Mouse (Mus musculus) neural tube, embryonic 12.5 days (tissue): ENCODE measurements around the gene Scamp1. TPM values are rescaled to one million over a fixed set of nuclear protein-coding genes. Genes with fewer than 3 reads are reported as not detected.

Source experiments
- ATAC-seq: fragments of 200-750 bp; cut with Nextera tagmentation; 2 replicates; pipeline ENCODE4 v1.8.0; 2017; ENCODE audit warnings: low read depth, mild to moderate bottlenecking, moderate TSS enrichment, moderate library complexity; ENCODE audit not compliant: low FRiP score
- H3K27ac ChIP-seq: fragments of 300-500 bp; sonication (generic); 2 replicates; pipeline ENCODE4 v1.5.1; 2016
- H3K27me3 ChIP-seq: fragments of 300-500 bp; sonication (generic); replicated peaks from 2 replicates; pipeline ENCODE4 v1.6.1; 2016; ENCODE audit warnings: mild to moderate bottlenecking
- H3K36me3 ChIP-seq: fragments of 300-500 bp; sonication (generic); 2 replicates; pipeline ENCODE4 v1.6.1; 2016; ENCODE audit warnings: mild to moderate bottlenecking
- H3K4me1 ChIP-seq: fragments of 300-500 bp; sonication (generic); 2 replicates; pipeline ENCODE4 v1.6.1; 2016
- H3K4me2 ChIP-seq: fragments of 300-500 bp; sonication (generic); replicated peaks from 2 replicates; pipeline ENCODE4 v1.6.1; 2016; ENCODE audit warnings: mild to moderate bottlenecking
- H3K4me3 ChIP-seq: fragments of 300-500 bp; sonication (generic); 2 replicates; pipeline ENCODE4 v1.5.1; 2016
- H3K9ac ChIP-seq: fragments of 300-500 bp; sonication (generic); 2 replicates; pipeline ENCODE4 v1.6.1; 2016; ENCODE audit warnings: mild to moderate bottlenecking
- H3K9me3 ChIP-seq: fragments of 300-500 bp; sonication (generic); 2 replicates; pipeline ENCODE4 v1.6.1; 2016; ENCODE audit warnings: mild to moderate bottlenecking
- WGBS: fragments of 180-500 bp; shearing (Covaris S2); methylation state at CpG from one replicate; pipeline ENCODE4 v1.1.7; 2016; 5-methylcytosine and 5-hydroxymethylcytosine counted together
- polyA plus RNA-seq: library from polyadenylated mRNA; unstranded; fragments of >200 nt; fragmentation: Nextera tagmentation; extraction: Ambion mirVana; gene quantifications from 2 replicates; pipeline ENCODE4 v1.2.1, GENCODE M21; 2016

Gene Scamp1
- polyA plus RNA-seq, 1 experiment from 2014 or later: 77.4 TPM

GRCm38 (mm10) chr13:94300946-94301538, 15.4 kb upstream of the Scamp1 start:
- Histone ChIP-seq H3K27me3 (no peaks in the 10 kb centered on the region), H3K4me1 (no peaks in the 10 kb centered on the region), H3K36me3 (no peaks in the 10 kb centered on the region), H3K4me3 (no peak overlapping the region), H3K9me3 (no peaks in the 10 kb centered on the region), H3K27ac (no peak overlapping the region), H3K4me2 (no peak overlapping the region), H3K9ac (no peak overlapping the region)
- whole genome bisulfite sequencing: 41% methylated on average over 7 of the region's 7 CpGs
- no peak for ATAC-seq

DNA sequence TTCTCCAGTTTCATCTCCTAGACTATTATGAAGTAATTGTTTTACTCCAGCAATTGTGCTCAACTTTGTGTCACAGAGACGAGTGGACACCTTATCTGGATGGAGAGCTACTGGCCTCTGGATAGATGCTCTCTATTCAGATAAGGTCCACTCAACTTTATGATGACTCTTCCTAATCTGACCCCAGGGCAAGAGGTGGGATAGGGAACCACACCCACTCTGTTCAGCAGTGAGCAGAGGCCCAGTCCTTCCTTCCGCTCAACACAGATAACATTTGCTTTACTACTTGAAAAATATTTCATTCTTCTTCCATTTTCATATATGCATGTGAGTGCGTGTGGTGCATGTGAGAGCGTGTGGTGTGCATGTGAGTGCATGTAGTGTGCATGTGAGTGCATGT, 14.6 kb upstream of the Scamp1 start:
- no peak for ATAC-seq
- Histone ChIP-seq H3K4me3 (no peak overlapping the region), H3K4me1 (no peaks in the 10 kb centered on the region), H3K27me3 (no peaks in the 10 kb centered on the region), H3K27ac (no peak overlapping the region), H3K4me2 (no peak overlapping the region), H3K36me3 (no peaks in the 10 kb centered on the region), H3K9ac (no peak overlapping the region), H3K9me3 (no peaks in the 10 kb centered on the region)
- WGBS: 87% methylated on average over 4 of the region's 4 CpGs

DNA sequence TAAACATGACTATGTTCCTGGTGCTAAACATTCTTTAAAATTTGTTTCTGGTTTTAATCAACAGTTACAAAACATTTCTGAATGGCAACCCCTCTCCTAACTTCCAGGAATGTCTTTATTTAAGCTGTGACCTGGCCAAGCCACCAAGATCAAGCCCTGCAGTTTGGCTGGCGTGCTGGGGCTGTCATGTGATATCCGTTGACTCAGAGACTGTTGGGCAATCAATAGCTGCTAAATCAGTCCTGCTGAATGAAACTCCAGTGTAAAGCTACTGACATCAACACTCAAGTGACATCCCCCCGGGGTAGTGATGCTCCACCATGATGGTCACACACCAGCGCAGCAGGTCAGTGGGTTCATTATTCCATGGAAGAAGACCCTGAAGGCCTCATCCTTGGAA, 12.7 kb upstream of the Scamp1 start:
- no peaks in the 10 kb centered on the region for H3K36me3 ChIP-seq
- no peaks in the 10 kb centered on the region for H3K9me3 ChIP-seq
- no peaks in the 10 kb centered on the region for H3K27me3 ChIP-seq
- H3K4me3 ChIP-seq: no peak overlapping the region
- no peak for ATAC-seq
- 82% methylated on average over 4 of the region's 4 CpGs for WGBS
- no peak overlapping the region for H3K27ac ChIP-seq
- H3K4me1 ChIP-seq: no peaks in the 10 kb centered on the region
- no peak overlapping the region for H3K4me2 ChIP-seq
- no peak overlapping the region for H3K9ac ChIP-seq

DNA sequence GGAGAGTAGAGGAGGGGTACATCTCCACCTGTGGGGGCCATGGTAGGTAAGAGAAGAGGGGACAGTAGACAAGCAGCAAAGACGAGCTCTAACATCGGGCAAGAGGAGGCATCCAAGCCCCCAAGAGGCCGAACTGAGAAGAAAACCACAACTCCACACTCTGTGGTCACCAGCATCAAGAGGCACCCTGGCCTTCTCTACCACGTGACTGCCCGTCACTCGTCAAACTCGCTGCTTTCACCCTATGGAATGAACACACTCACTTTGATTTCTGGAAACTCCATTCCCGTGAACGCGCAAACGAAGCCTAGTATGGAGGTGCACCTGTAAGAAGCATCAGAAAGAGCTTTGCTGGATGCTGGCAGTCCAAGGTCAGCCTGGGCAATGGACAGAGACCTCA, 10.7 kb upstream of the Scamp1 start:
- ATAC-seq: no peak
- H3K4me2 ChIP-seq: no peak overlapping the region
- no peaks in the 10 kb centered on the region for H3K4me1 ChIP-seq
- H3K4me3 ChIP-seq: no peak overlapping the region
- 88% methylated on average over 11 of the region's 11 CpGs for WGBS
- H3K9ac ChIP-seq: no peak overlapping the region
- H3K27ac ChIP-seq: no peak overlapping the region
- H3K9me3 ChIP-seq: no peaks in the 10 kb centered on the region
- H3K36me3 ChIP-seq: no peaks in the 10 kb centered on the region
- no peaks in the 10 kb centered on the region for H3K27me3 ChIP-seq

DNA sequence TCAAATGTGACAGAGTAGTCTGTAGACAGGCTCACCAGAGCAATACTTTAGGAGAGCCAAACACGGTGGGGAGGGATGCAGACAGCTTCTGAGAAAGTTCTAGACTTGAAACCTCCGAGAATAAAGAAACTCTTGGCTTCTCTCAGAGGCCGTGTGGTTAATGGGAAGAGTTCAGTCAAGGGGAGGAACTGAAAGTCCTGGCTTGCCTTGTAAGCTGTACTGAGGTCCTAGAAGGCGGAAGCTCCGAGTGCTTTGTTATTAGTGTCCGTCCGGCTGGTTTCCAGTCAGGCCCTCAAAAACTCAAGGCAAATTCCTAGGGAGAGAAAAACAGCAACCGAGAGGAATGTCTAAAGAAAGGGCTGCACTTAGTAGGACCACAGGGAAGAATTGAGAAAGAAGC, 10.3 kb upstream of the Scamp1 start:
- H3K27ac ChIP-seq: no peak overlapping the region
- no peaks in the 10 kb centered on the region for H3K9me3 ChIP-seq
- no peaks in the 10 kb centered on the region for H3K36me3 ChIP-seq
- no peak overlapping the region for H3K4me2 ChIP-seq
- no peak overlapping the region for H3K9ac ChIP-seq
- 87% methylated on average over 8 of the region's 8 CpGs for WGBS
- H3K27me3 ChIP-seq: no peaks in the 10 kb centered on the region
- H3K4me3 ChIP-seq: no peak overlapping the region
- no peaks in the 10 kb centered on the region for H3K4me1 ChIP-seq
- no peak for ATAC-seq

GRCm38 (mm10) chr13:94294886-94295285, 9.2 kb upstream of the Scamp1 start:
- Histone ChIP-seq H3K4me1 (no peaks in the 10 kb centered on the region), H3K36me3 (no peaks in the 10 kb centered on the region), H3K9ac (no peak overlapping the region), H3K27me3 (no peaks in the 10 kb centered on the region), H3K27ac (no peak overlapping the region), H3K4me2 (no peak overlapping the region), H3K4me3 (no peak overlapping the region), H3K9me3 (no peaks in the 10 kb centered on the region)
- no peak for ATAC-seq
- 53% methylated on average over 3 of the region's 3 CpGs for WGBS

DNA sequence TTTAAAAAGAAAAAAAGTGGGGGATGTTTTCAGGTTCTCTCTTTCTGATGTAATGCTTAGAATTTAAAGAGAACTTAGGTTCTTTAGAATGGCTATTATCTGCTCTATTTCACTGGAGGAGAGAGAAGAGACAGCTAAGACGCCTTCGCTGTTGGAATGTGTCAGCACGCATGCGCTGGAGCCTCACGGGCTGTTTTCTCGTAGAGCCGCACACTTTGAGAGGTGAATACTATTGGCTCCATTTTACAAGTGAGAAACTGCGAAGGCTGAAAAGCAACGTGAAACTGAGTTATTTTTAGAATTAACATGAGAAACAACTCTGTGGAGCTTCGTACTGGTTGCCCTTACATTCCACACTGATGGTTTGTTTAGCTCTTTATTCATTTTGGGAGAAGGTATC, 8.3 kb upstream of the Scamp1 start:
- no peaks in the 10 kb centered on the region for H3K27me3 ChIP-seq
- no peak for ATAC-seq
- H3K9me3 ChIP-seq: no peaks in the 10 kb centered on the region
- no peaks in the 10 kb centered on the region for H3K36me3 ChIP-seq
- H3K9ac ChIP-seq: no peak overlapping the region
- no peak overlapping the region for H3K27ac ChIP-seq
- no peak overlapping the region for H3K4me3 ChIP-seq
- H3K4me2 ChIP-seq: no peak overlapping the region
- WGBS: 83% methylated on average over 10 of the region's 10 CpGs
- no peaks in the 10 kb centered on the region for H3K4me1 ChIP-seq

DNA sequence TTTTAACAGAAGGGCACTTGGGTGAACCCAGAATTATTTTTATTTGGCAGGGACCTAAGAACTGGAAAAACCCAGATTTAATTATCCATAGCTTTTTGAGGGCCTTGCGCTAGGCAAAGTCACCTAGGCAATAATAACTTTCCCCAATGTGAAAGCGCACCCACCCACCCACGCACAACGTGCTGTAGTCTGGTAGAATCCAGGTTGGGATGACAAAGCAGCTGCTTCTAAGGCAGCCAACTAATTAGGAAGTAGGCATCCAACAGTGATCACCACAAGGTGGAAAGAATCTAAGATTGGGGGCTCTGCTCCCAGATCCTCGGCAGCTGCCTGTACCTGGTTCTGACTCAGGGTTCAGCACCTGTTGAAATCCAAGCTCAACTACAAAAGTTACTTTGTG, 538 bp upstream of the Scamp1 start:
- 55% methylated on average over 5 of the region's 5 CpGs for WGBS
- Histone ChIP-seq H3K27ac (no peak overlapping the region), H3K36me3 (no peaks in the 10 kb centered on the region), H3K27me3 (no peaks in the 10 kb centered on the region), H3K9me3 (no peaks in the 10 kb centered on the region), H3K4me3 (no peak overlapping the region; the same call in 1 of the 2 replicates), H3K4me2 (peak overlapping the region; percentile 80), H3K4me1 (peaks cover 7% of the 10 kb centered on the region), H3K9ac (no peak overlapping the region)
- no peak for ATAC-seq

GRCm38 (mm10) chr13:94284543-94285269, 951 bp downstream of the Scamp1 start:
- Histone ChIP-seq H3K36me3 (no peaks in the 10 kb centered on the region), H3K4me1 (peaks cover 7% of the 10 kb centered on the region), H3K9me3 (no peaks in the 10 kb centered on the region), H3K27ac (peak overlapping the region; percentile 62), H3K9ac (peak overlapping the region; percentile 91), H3K27me3 (no peaks in the 10 kb centered on the region), H3K4me3 (peak overlapping the region; percentile 97), H3K4me2 (peak overlapping the region; percentile 80)
- WGBS: under 1% methylated on average over 65 of the region's 65 CpGs
- peak; percentile 80 for ATAC-seq

GRCm38 (mm10) chr13:94279420-94279819, 6.2 kb downstream of the Scamp1 start:
- Histone ChIP-seq H3K27ac (no peak overlapping the region), H3K27me3 (no peaks in the 10 kb centered on the region), H3K4me3 (no peak overlapping the region), H3K9ac (no peak overlapping the region), H3K4me2 (no peak overlapping the region), H3K36me3 (no peaks in the 10 kb centered on the region), H3K9me3 (no peaks in the 10 kb centered on the region), H3K4me1 (peaks cover 6% of the 10 kb centered on the region)
- no peak for ATAC-seq
- 60% methylated on average over 5 of the region's 5 CpGs for WGBS

- Histone ChIP-seq H3K9me3 (no peaks in the 10 kb centered on the region), H3K4me2 (no peak overlapping the region), H3K27ac (no peak overlapping the region), H3K4me1 (no peaks in the 10 kb centered on the region), H3K4me3 (no peak overlapping the region), H3K36me3 (no peaks in the 10 kb centered on the region), H3K9ac (no peak overlapping the region), H3K27me3 (no peaks in the 10 kb centered on the region)
- ATAC-seq: no peak
- WGBS: 94% methylated on average over 6 of the region's 6 CpGs
Observed at GRCm38 (mm10) chr13:94271284-94271683, 14.4 kb downstream of the Scamp1 start.

DNA sequence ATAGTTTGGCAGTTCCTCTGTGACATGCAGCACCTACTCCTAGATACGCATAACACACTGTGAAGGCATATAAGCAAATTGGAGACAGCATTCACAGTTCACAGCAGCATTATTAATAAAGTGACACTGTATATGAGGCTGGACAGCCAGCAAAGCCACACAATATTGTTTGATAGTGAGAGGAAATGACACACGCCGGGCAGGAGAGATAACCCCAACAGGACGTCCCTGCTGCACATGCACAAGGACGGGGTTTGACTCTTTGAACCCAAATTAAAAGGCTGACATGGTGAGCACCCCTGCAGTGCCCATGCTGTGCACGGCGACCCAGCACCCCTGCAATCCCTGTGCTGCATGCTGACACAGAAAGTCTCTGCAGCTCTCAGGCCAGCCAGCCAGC, 17.5 kb downstream of the Scamp1 start:
- Histone ChIP-seq H3K27me3 (no peaks in the 10 kb centered on the region), H3K9me3 (no peaks in the 10 kb centered on the region), H3K4me2 (no peak overlapping the region), H3K4me1 (no peaks in the 10 kb centered on the region), H3K4me3 (no peak overlapping the region), H3K9ac (no peak overlapping the region), H3K36me3 (no peaks in the 10 kb centered on the region), H3K27ac (no peak overlapping the region)
- no peak for ATAC-seq
- WGBS: 48% methylated on average over 7 of the region's 7 CpGs

DNA sequence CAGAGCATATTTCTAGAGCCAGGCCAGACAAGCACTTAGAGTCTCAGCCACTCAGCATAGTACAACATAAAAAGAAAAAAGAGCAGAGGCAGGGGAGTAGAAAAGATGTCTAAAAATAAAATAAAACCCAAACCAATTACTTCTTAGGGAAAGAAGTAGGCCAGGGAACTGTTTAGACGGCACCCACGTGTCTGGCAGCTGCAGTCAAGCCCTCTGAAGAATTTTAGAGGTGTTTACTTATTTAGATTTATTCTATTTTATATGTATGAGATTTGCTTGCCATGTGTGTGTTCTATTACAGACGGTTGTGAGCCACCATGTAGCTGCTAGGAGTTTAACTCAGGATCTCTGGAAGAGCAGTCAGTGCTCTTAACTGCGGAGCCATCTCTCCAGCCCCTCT, 18.5 kb downstream of the Scamp1 start:
- H3K9me3 ChIP-seq: no peaks in the 10 kb centered on the region
- no peak overlapping the region for H3K4me2 ChIP-seq
- no peak overlapping the region for H3K27ac ChIP-seq
- H3K4me3 ChIP-seq: no peak overlapping the region
- ATAC-seq: no peak
- H3K27me3 ChIP-seq: no peaks in the 10 kb centered on the region
- no peaks in the 10 kb centered on the region for H3K36me3 ChIP-seq
- no peaks in the 10 kb centered on the region for H3K4me1 ChIP-seq
- WGBS: 87% methylated on average over 4 of the region's 4 CpGs
- no peak overlapping the region for H3K9ac ChIP-seq
